Mouse (Mus musculus) thymus, adult 2 months (tissue): ENCODE results near the gene Asxl1.

ENCODE experiments used
- CTCF ChIP-seq: fragments of 200-500 bp; IDR thresholded peaks from 2 replicates; pipeline ENCODE4 v1.5.1; 2012; ENCODE audit warnings: mild to moderate bottlenecking, control low read depth, low read length, moderate library complexity, borderline replicate concordance; ENCODE audit not compliant: control insufficient read depth, poor library complexity, insufficient read depth; ENCODE audit errors: extremely low read depth
- POLR2A ChIP-seq: fragments of 200-500 bp; IDR thresholded peaks from 2 replicates; pipeline ENCODE4 v1.6.1; 2012; ENCODE audit warnings: mild to moderate bottlenecking, low read length, control low read depth, moderate library complexity; ENCODE audit not compliant: control insufficient read depth, poor library complexity, insufficient read depth; ENCODE audit errors: extremely low read depth

- TF ChIP-seq CTCF (no peak), POLR2A (no peak)
Observed at GRCm38 (mm10) chr2:153342602-153343001, 3.0 kb upstream of the Asxl1 start.
